Mouse (Mus musculus): ENCODE measurements around the gene Fndc8. TPM values are rescaled to one million over a fixed set of nuclear protein-coding genes. Genes with fewer than 3 reads are reported as not detected.

The Fndc8 gene
- polyA plus RNA-seq, 1 experiment from 2014 or later: 0.18 TPM

GRCm38 (mm10) chr11:82852958-82853357, 39.0 kb upstream of the Fndc8 start:
- Histone ChIP-seq H3K9ac (ENCODE audit: low read length) (no peak overlapping the region), H3K27ac (ENCODE audit: low read depth, low read length) (no peak overlapping the region), H3K27me3 (replicated peaks; ENCODE audit: control insufficient read depth, insufficient read depth, low read length) (no peaks in the 10 kb centered on the region), H3K4me3 (ENCODE audit: low read depth, low read length) (no peak overlapping the region), H3K4me2 (ENCODE audit: low read length) (no peak overlapping the region), H3K4me1 (ENCODE audit: control insufficient read depth, insufficient read depth, low read length) (peaks cover 10% of the 10 kb centered on the region), H3K36me3 (ENCODE audit: control insufficient read depth, insufficient read depth, low read length) (no peaks in the 10 kb centered on the region), H3K9me3 (replicated peaks; ENCODE audit: control insufficient read depth, low read length) (no peaks in the 10 kb centered on the region)
- no peak for DNase-seq (ENCODE audit: low spot score)
- 88% methylated on average over 7 of the region's 7 CpGs for WGBS
- ATAC-seq: no peak

- DNase-seq (ENCODE audit: low spot score): no peak
- peaks cover 10% of the 10 kb centered on the region for H3K4me1 ChIP-seq (ENCODE audit: control insufficient read depth, insufficient read depth, low read length)
- no peaks in the 10 kb centered on the region for H3K27me3 ChIP-seq (replicated peaks; ENCODE audit: control insufficient read depth, insufficient read depth, low read length)
- no peak overlapping the region for H3K4me3 ChIP-seq (ENCODE audit: low read depth, low read length)
- H3K9ac ChIP-seq (ENCODE audit: low read length): no peak overlapping the region
- H3K27ac ChIP-seq (ENCODE audit: low read depth, low read length): no peak overlapping the region
- no peaks in the 10 kb centered on the region for H3K36me3 ChIP-seq (ENCODE audit: control insufficient read depth, insufficient read depth, low read length)
- ATAC-seq: no peak
- WGBS: 81% methylated on average over 6 of the region's 6 CpGs
- no peaks in the 10 kb centered on the region for H3K9me3 ChIP-seq (replicated peaks; ENCODE audit: control insufficient read depth, low read length)
- H3K4me2 ChIP-seq (ENCODE audit: low read length): no peak overlapping the region
Observed at GRCm38 (mm10) chr11:82854111-82854510, 37.8 kb upstream of the Fndc8 start.

GRCm38 (mm10) chr11:82855327-82855973, 36.5 kb upstream of the Fndc8 start:
- 72% methylated on average over 9 of the region's 9 CpGs for WGBS
- Histone ChIP-seq H3K9ac (ENCODE audit: low read length) (no peak overlapping the region), H3K4me1 (ENCODE audit: control insufficient read depth, insufficient read depth, low read length) (peaks cover 10% of the 10 kb centered on the region), H3K4me3 (ENCODE audit: low read depth, low read length) (no peak overlapping the region), H3K4me2 (ENCODE audit: low read length) (no peak overlapping the region), H3K27ac (ENCODE audit: low read depth, low read length) (peak overlapping the region; percentile 55; the same call in 1 of the 2 replicates), H3K36me3 (ENCODE audit: control insufficient read depth, insufficient read depth, low read length) (no peaks in the 10 kb centered on the region), H3K27me3 (replicated peaks; ENCODE audit: control insufficient read depth, insufficient read depth, low read length) (no peaks in the 10 kb centered on the region), H3K9me3 (replicated peaks; ENCODE audit: control insufficient read depth, low read length) (no peaks in the 10 kb centered on the region)
- ATAC-seq (no peak), DNase-seq (ENCODE audit: low spot score) (no peak)

GRCm38 (mm10) chr11:82856032-82856431, 35.9 kb upstream of the Fndc8 start:
- H3K9ac ChIP-seq (ENCODE audit: low read length): no peak overlapping the region
- no peaks in the 10 kb centered on the region for H3K27me3 ChIP-seq (replicated peaks; ENCODE audit: control insufficient read depth, insufficient read depth, low read length)
- peaks cover 10% of the 10 kb centered on the region for H3K4me1 ChIP-seq (ENCODE audit: control insufficient read depth, insufficient read depth, low read length)
- DNase-seq (ENCODE audit: low spot score): peak; percentile 86
- H3K4me3 ChIP-seq (ENCODE audit: low read depth, low read length): no peak overlapping the region
- no peaks in the 10 kb centered on the region for H3K36me3 ChIP-seq (ENCODE audit: control insufficient read depth, insufficient read depth, low read length)
- peak overlapping the region; percentile 18; the same call in 1 of the 2 replicates for H3K4me2 ChIP-seq (ENCODE audit: low read length)
- peak overlapping the region; percentile 70 for H3K27ac ChIP-seq (ENCODE audit: low read depth, low read length)
- H3K9me3 ChIP-seq (replicated peaks; ENCODE audit: control insufficient read depth, low read length): no peaks in the 10 kb centered on the region
- 10% methylated on average over 10 of the region's 10 CpGs for WGBS
- peak; percentile 89 for ATAC-seq

- Histone ChIP-seq H3K4me2 (ENCODE audit: low read length) (no peak overlapping the region), H3K4me3 (ENCODE audit: low read depth, low read length) (no peak overlapping the region), H3K4me1 (ENCODE audit: control insufficient read depth, insufficient read depth, low read length) (peaks cover 19% of the 10 kb centered on the region), H3K9ac (ENCODE audit: low read length) (no peak overlapping the region), H3K36me3 (ENCODE audit: control insufficient read depth, insufficient read depth, low read length) (no peaks in the 10 kb centered on the region), H3K9me3 (replicated peaks; ENCODE audit: control insufficient read depth, low read length) (no peaks in the 10 kb centered on the region), H3K27me3 (replicated peaks; ENCODE audit: control insufficient read depth, insufficient read depth, low read length) (no peaks in the 10 kb centered on the region), H3K27ac (ENCODE audit: low read depth, low read length) (peak overlapping the region; percentile 70; the same call in 1 of the 2 replicates)
- no peak for DNase-seq (ENCODE audit: low spot score)
- ATAC-seq: no peak
- 77% methylated on average over 13 of the region's 13 CpGs for WGBS
Observed at GRCm38 (mm10) chr11:82857307-82857848, 34.5 kb upstream of the Fndc8 start.

GRCm38 (mm10) chr11:82860759-82861158, 31.2 kb upstream of the Fndc8 start:
- H3K4me2 ChIP-seq (ENCODE audit: low read length): no peak overlapping the region
- 85% methylated on average over 6 of the region's 6 CpGs for WGBS
- H3K4me3 ChIP-seq (ENCODE audit: low read depth, low read length): no peak overlapping the region
- H3K9ac ChIP-seq (ENCODE audit: low read length): no peak overlapping the region
- no peaks in the 10 kb centered on the region for H3K9me3 ChIP-seq (replicated peaks; ENCODE audit: control insufficient read depth, low read length)
- H3K4me1 ChIP-seq (ENCODE audit: control insufficient read depth, insufficient read depth, low read length): peaks cover 31% of the 10 kb centered on the region
- no peaks in the 10 kb centered on the region for H3K36me3 ChIP-seq (ENCODE audit: control insufficient read depth, insufficient read depth, low read length)
- H3K27ac ChIP-seq (ENCODE audit: low read depth, low read length): no peak overlapping the region
- no peak for ATAC-seq
- no peak for DNase-seq (ENCODE audit: low spot score)
- H3K27me3 ChIP-seq (replicated peaks; ENCODE audit: control insufficient read depth, insufficient read depth, low read length): no peaks in the 10 kb centered on the region

GRCm38 (mm10) chr11:82861558-82861957, 30.4 kb upstream of the Fndc8 start:
- no peaks in the 10 kb centered on the region for H3K9me3 ChIP-seq (replicated peaks; ENCODE audit: control insufficient read depth, low read length)
- H3K27me3 ChIP-seq (replicated peaks; ENCODE audit: control insufficient read depth, insufficient read depth, low read length): no peaks in the 10 kb centered on the region
- no peak for DNase-seq (ENCODE audit: low spot score)
- peaks cover 26% of the 10 kb centered on the region for H3K4me1 ChIP-seq (ENCODE audit: control insufficient read depth, insufficient read depth, low read length)
- H3K27ac ChIP-seq (ENCODE audit: low read depth, low read length): 0 out of 2 replicates have a peak overlapping the region, but pooled peaks have one; percentile 76
- H3K9ac ChIP-seq (ENCODE audit: low read length): no peak overlapping the region
- H3K4me2 ChIP-seq (ENCODE audit: low read length): no peak overlapping the region
- WGBS: 46% methylated on average over 8 of the region's 8 CpGs
- no peak overlapping the region for H3K4me3 ChIP-seq (ENCODE audit: low read depth, low read length)
- H3K36me3 ChIP-seq (ENCODE audit: control insufficient read depth, insufficient read depth, low read length): no peaks in the 10 kb centered on the region
- ATAC-seq: no peak

GRCm38 (mm10) chr11:82862638-82863037, 29.3 kb upstream of the Fndc8 start:
- 14% methylated on average over 9 of the region's 9 CpGs for whole genome bisulfite sequencing
- Histone ChIP-seq H3K27ac (ENCODE audit: low read depth, low read length) (peak overlapping the region; percentile 76), H3K4me1 (ENCODE audit: control insufficient read depth, insufficient read depth, low read length) (peaks cover 30% of the 10 kb centered on the region), H3K27me3 (replicated peaks; ENCODE audit: control insufficient read depth, insufficient read depth, low read length) (no peaks in the 10 kb centered on the region), H3K9ac (ENCODE audit: low read length) (no peak overlapping the region), H3K9me3 (replicated peaks; ENCODE audit: control insufficient read depth, low read length) (no peaks in the 10 kb centered on the region), H3K4me3 (ENCODE audit: low read depth, low read length) (no peak overlapping the region), H3K36me3 (ENCODE audit: control insufficient read depth, insufficient read depth, low read length) (no peaks in the 10 kb centered on the region), H3K4me2 (ENCODE audit: low read length) (0 out of 2 replicates have a peak overlapping the region, but pooled peaks have one; percentile 1)
- DNase-seq (ENCODE audit: low spot score) (no peak), ATAC-seq (peak; percentile 24; the same call in 1 of the 2 replicates)

GRCm38 (mm10) chr11:82863059-82863458, 28.9 kb upstream of the Fndc8 start:
- Histone ChIP-seq H3K4me2 (ENCODE audit: low read length) (0 out of 2 replicates have a peak overlapping the region, but pooled peaks have one; percentile 1), H3K4me3 (ENCODE audit: low read depth, low read length) (no peak overlapping the region), H3K9ac (ENCODE audit: low read length) (no peak overlapping the region), H3K4me1 (ENCODE audit: control insufficient read depth, insufficient read depth, low read length) (peaks cover 30% of the 10 kb centered on the region), H3K36me3 (ENCODE audit: control insufficient read depth, insufficient read depth, low read length) (no peaks in the 10 kb centered on the region), H3K27ac (ENCODE audit: low read depth, low read length) (peak overlapping the region; percentile 81), H3K27me3 (replicated peaks; ENCODE audit: control insufficient read depth, insufficient read depth, low read length) (no peaks in the 10 kb centered on the region), H3K9me3 (replicated peaks; ENCODE audit: control insufficient read depth, low read length) (no peaks in the 10 kb centered on the region)
- DNase-seq (ENCODE audit: low spot score): peak; percentile 73
- WGBS: 4% methylated on average over 2 of the region's 2 CpGs
- peak; percentile 81 for ATAC-seq
